Mouse (Mus musculus) activated CD4-positive, CD25-positive, alpha-beta regulatory T cell, adult 9 weeks (primary cell): ENCODE results near the gene Mroh2b. TPM values are rescaled to one million over a fixed set of nuclear protein-coding genes. Genes with fewer than 3 reads are reported as not detected.

ENCODE experiments used
- polyA plus RNA-seq: library from polyadenylated mRNA; unstranded; fragments of 100-300 nt; shearing (Covaris generic); gene quantifications from one replicate; pipeline ENCODE4 v1.2.1, GENCODE M21; 2017

The Mroh2b gene
- not detected for polyA plus RNA-seq

GRCm38 (mm10) chr15:4898437-4898836 lies at the start of gene Mroh2b:
TSS of gene Mroh2b (plus strand) at chr15:4898737.

Other genes starting within 250 kb of the Mroh2b start
- gene C6, start 171.6 kb upstream of the Mroh2b start, polyA plus RNA-seq, result 1.1 TPM
- gene C7, start 165.0 kb downstream of the Mroh2b start, polyA plus RNA-seq, result not detected
- 70.2 TPM for gene Card6, start 209.8 kb downstream of the Mroh2b start, polyA plus RNA-seq
- 1,212 TPM for gene Rpl37, start 217.9 kb downstream of the Mroh2b start, polyA plus RNA-seq
- 37.5 TPM for gene Prkaa1, start 245.1 kb downstream of the Mroh2b start, polyA plus RNA-seq